Mouse (Mus musculus): ENCODE measurements around the gene Cadm2. TPM values are rescaled to one million over a fixed set of nuclear protein-coding genes. Genes with fewer than 3 reads are reported as not detected.
A peak's percentile ranks its signal among the peaks of the same experiment; 100 is the strongest.

The Cadm2 gene
- polyA plus RNA-seq, 1 experiment from 2014 or later = 65.6 TPM

GRCm38 (mm10) chr16:67613876-67614275 is 6.8 kb downstream of the Cadm2 start:
- ATAC-seq (ENCODE audit: low read depth) = peak; percentile 35; the same call in 1 of the 2 replicates
- H3K36me3 ChIP-seq (ENCODE audit: control insufficient read depth, insufficient read depth, low read length) = no peaks in the 10 kb centered on the region
- H3K4me3 ChIP-seq (ENCODE audit: low read depth, low read length) = no peak overlapping the region
- no peak overlapping the region for H3K27ac ChIP-seq (ENCODE audit: low read depth, low read length)
- H3K9me3 ChIP-seq (ENCODE audit: control insufficient read depth, low read length) = no peaks in the 10 kb centered on the region
- WGBS = 26% methylated on average over 2 of the region's 2 CpGs
- no peak overlapping the region for H3K9ac ChIP-seq (replicated peaks; ENCODE audit: low read depth, low read length)
- no peaks in the 10 kb centered on the region for H3K27me3 ChIP-seq (ENCODE audit: control insufficient read depth, insufficient read depth, low read length)
- no peak overlapping the region for H3K4me2 ChIP-seq (ENCODE audit: low read depth, low read length)
- H3K4me1 ChIP-seq (ENCODE audit: control insufficient read depth, insufficient read depth, low read length) = peaks cover 6% of the 10 kb centered on the region; the same call in 1 of the 2 replicates

GRCm38 (mm10) chr16:67610904-67611681 is 9.6 kb downstream of the Cadm2 start:
- no peak overlapping the region for H3K4me3 ChIP-seq (ENCODE audit: low read depth, low read length)
- H3K27ac ChIP-seq (ENCODE audit: low read depth, low read length) = peak overlapping the region; percentile 31; the same call in 1 of the 2 replicates
- H3K36me3 ChIP-seq (ENCODE audit: control insufficient read depth, insufficient read depth, low read length) = no peaks in the 10 kb centered on the region
- WGBS = 16% methylated on average over 7 of the region's 7 CpGs
- H3K4me2 ChIP-seq (ENCODE audit: low read depth, low read length) = 0 out of 2 replicates have a peak overlapping the region, but pooled peaks have one; percentile 9
- peak; percentile 53; the same call in 1 of the 2 replicates for ATAC-seq (ENCODE audit: low read depth)
- H3K9ac ChIP-seq (replicated peaks; ENCODE audit: low read depth, low read length) = no peak overlapping the region
- no peaks in the 10 kb centered on the region for H3K9me3 ChIP-seq (ENCODE audit: control insufficient read depth, low read length)
- peaks cover 6% of the 10 kb centered on the region; the same call in 1 of the 2 replicates for H3K4me1 ChIP-seq (ENCODE audit: control insufficient read depth, insufficient read depth, low read length)
- H3K27me3 ChIP-seq (ENCODE audit: control insufficient read depth, insufficient read depth, low read length) = no peaks in the 10 kb centered on the region

- H3K4me2 ChIP-seq (ENCODE audit: low read depth, low read length) = no peak overlapping the region
- no peaks in the 10 kb centered on the region for H3K27me3 ChIP-seq (ENCODE audit: control insufficient read depth, insufficient read depth, low read length)
- no peak overlapping the region for H3K4me3 ChIP-seq (ENCODE audit: low read depth, low read length)
- ATAC-seq (ENCODE audit: low read depth) = no peak
- H3K9ac ChIP-seq (replicated peaks; ENCODE audit: low read depth, low read length) = no peak overlapping the region
- H3K4me1 ChIP-seq (ENCODE audit: control insufficient read depth, insufficient read depth, low read length) = peaks cover 6% of the 10 kb centered on the region; the same call in 1 of the 2 replicates
- H3K9me3 ChIP-seq (ENCODE audit: control insufficient read depth, low read length) = no peaks in the 10 kb centered on the region
- no peak overlapping the region for H3K27ac ChIP-seq (ENCODE audit: low read depth, low read length)
- whole genome bisulfite sequencing = 77% methylated on average over 4 of the region's 4 CpGs
- no peaks in the 10 kb centered on the region for H3K36me3 ChIP-seq (ENCODE audit: control insufficient read depth, insufficient read depth, low read length)
Measured at GRCm38 (mm10) chr16:67609116-67609515, 11.6 kb downstream of the Cadm2 start.

GRCm38 (mm10) chr16:67608499-67608898 is 12.2 kb downstream of the Cadm2 start:
- Histone ChIP-seq H3K4me3 (ENCODE audit: low read depth, low read length) (no peak overlapping the region), H3K36me3 (ENCODE audit: control insufficient read depth, insufficient read depth, low read length) (no peaks in the 10 kb centered on the region), H3K4me1 (ENCODE audit: control insufficient read depth, insufficient read depth, low read length) (peaks cover 6% of the 10 kb centered on the region; the same call in 1 of the 2 replicates), H3K9ac (replicated peaks; ENCODE audit: low read depth, low read length) (no peak overlapping the region), H3K27me3 (ENCODE audit: control insufficient read depth, insufficient read depth, low read length) (no peaks in the 10 kb centered on the region), H3K4me2 (ENCODE audit: low read depth, low read length) (no peak overlapping the region), H3K9me3 (ENCODE audit: control insufficient read depth, low read length) (no peaks in the 10 kb centered on the region), H3K27ac (ENCODE audit: low read depth, low read length) (no peak overlapping the region)
- ATAC-seq (ENCODE audit: low read depth) = no peak
- WGBS = 81% methylated on average over 3 of the region's 3 CpGs

- Histone ChIP-seq H3K4me1 (ENCODE audit: control insufficient read depth, insufficient read depth, low read length) (peaks cover 3% of the 10 kb centered on the region; the same call in 1 of the 2 replicates), H3K4me3 (ENCODE audit: low read depth, low read length) (no peak overlapping the region), H3K9me3 (ENCODE audit: control insufficient read depth, low read length) (no peaks in the 10 kb centered on the region), H3K9ac (replicated peaks; ENCODE audit: low read depth, low read length) (no peak overlapping the region), H3K36me3 (ENCODE audit: control insufficient read depth, insufficient read depth, low read length) (no peaks in the 10 kb centered on the region), H3K27me3 (ENCODE audit: control insufficient read depth, insufficient read depth, low read length) (no peaks in the 10 kb centered on the region), H3K27ac (ENCODE audit: low read depth, low read length) (no peak overlapping the region), H3K4me2 (ENCODE audit: low read depth, low read length) (no peak overlapping the region)
- no peak for ATAC-seq (ENCODE audit: low read depth)
- 48% methylated on average over 6 of the region's 6 CpGs for WGBS
Measured at GRCm38 (mm10) chr16:67605661-67606060, 15.0 kb downstream of the Cadm2 start.

GRCm38 (mm10) chr16:67599981-67600380 is 20.7 kb downstream of the Cadm2 start:
- 54% methylated on average over 9 of the region's 9 CpGs for WGBS
- no peaks in the 10 kb centered on the region for H3K9me3 ChIP-seq (ENCODE audit: control insufficient read depth, low read length)
- ATAC-seq (ENCODE audit: low read depth) = no peak

GRCm38 (mm10) chr16:67598841-67599240 is 21.9 kb downstream of the Cadm2 start:
- Histone ChIP-seq H3K9me3 (ENCODE audit: control insufficient read depth, low read length) (no peaks in the 10 kb centered on the region), H3K9ac (replicated peaks; ENCODE audit: low read depth, low read length) (no peak overlapping the region), H3K4me1 (ENCODE audit: control insufficient read depth, insufficient read depth, low read length) (no peaks in the 10 kb centered on the region), H3K36me3 (ENCODE audit: control insufficient read depth, insufficient read depth, low read length) (no peaks in the 10 kb centered on the region), H3K4me2 (ENCODE audit: low read depth, low read length) (no peak overlapping the region), H3K27ac (ENCODE audit: low read depth, low read length) (no peak overlapping the region), H3K27me3 (ENCODE audit: control insufficient read depth, insufficient read depth, low read length) (no peaks in the 10 kb centered on the region), H3K4me3 (ENCODE audit: low read depth, low read length) (no peak overlapping the region)
- 0 out of 2 replicates have a peak, but pooled peaks have one; percentile 41 for ATAC-seq (ENCODE audit: low read depth)
- WGBS = 54% methylated on average over 4 of the region's 4 CpGs

More at GRCm38 (mm10) chr16:67599981-67600380, 20.7 kb downstream of the Cadm2 start:
- H3K9ac ChIP-seq (replicated peaks; ENCODE audit: low read depth, low read length) = no peak overlapping the region
- H3K27me3 ChIP-seq (ENCODE audit: control insufficient read depth, insufficient read depth, low read length) = no peaks in the 10 kb centered on the region
- no peaks in the 10 kb centered on the region for H3K36me3 ChIP-seq (ENCODE audit: control insufficient read depth, insufficient read depth, low read length)
- no peak overlapping the region for H3K4me2 ChIP-seq (ENCODE audit: low read depth, low read length)
- no peak overlapping the region for H3K4me3 ChIP-seq (ENCODE audit: low read depth, low read length)
- H3K4me1 ChIP-seq (ENCODE audit: control insufficient read depth, insufficient read depth, low read length) = no peaks in the 10 kb centered on the region
- no peak overlapping the region for H3K27ac ChIP-seq (ENCODE audit: low read depth, low read length)

- Histone ChIP-seq H3K27ac (ENCODE audit: low read depth, low read length) (no peak overlapping the region), H3K27me3 (ENCODE audit: control insufficient read depth, insufficient read depth, low read length) (no peaks in the 10 kb centered on the region), H3K9ac (replicated peaks; ENCODE audit: low read depth, low read length) (no peak overlapping the region), H3K4me2 (ENCODE audit: low read depth, low read length) (no peak overlapping the region), H3K36me3 (ENCODE audit: control insufficient read depth, insufficient read depth, low read length) (no peaks in the 10 kb centered on the region), H3K4me3 (ENCODE audit: low read depth, low read length) (no peak overlapping the region), H3K4me1 (ENCODE audit: control insufficient read depth, insufficient read depth, low read length) (no peaks in the 10 kb centered on the region), H3K9me3 (ENCODE audit: control insufficient read depth, low read length) (no peaks in the 10 kb centered on the region)
- ATAC-seq (ENCODE audit: low read depth) = no peak
- 76% methylated on average over 6 of the region's 6 CpGs for WGBS
Measured at GRCm38 (mm10) chr16:67591015-67591414, 29.7 kb downstream of the Cadm2 start.

GRCm38 (mm10) chr16:67578842-67579517 is 41.7 kb downstream of the Cadm2 start:
- no peak overlapping the region for H3K4me3 ChIP-seq (ENCODE audit: low read depth, low read length)

More at GRCm38 (mm10) chr16:67578842-67579517, 41.7 kb downstream of the Cadm2 start:
- H3K27ac ChIP-seq (ENCODE audit: low read depth, low read length) = no peak overlapping the region
- ATAC-seq (ENCODE audit: low read depth) = no peak
- H3K4me1 ChIP-seq (ENCODE audit: control insufficient read depth, insufficient read depth, low read length) = no peaks in the 10 kb centered on the region
- no peak overlapping the region for H3K4me2 ChIP-seq (ENCODE audit: low read depth, low read length)
- H3K36me3 ChIP-seq (ENCODE audit: control insufficient read depth, insufficient read depth, low read length) = no peaks in the 10 kb centered on the region
- WGBS = 87% methylated on average over 11 of the region's 11 CpGs
- no peaks in the 10 kb centered on the region for H3K27me3 ChIP-seq (ENCODE audit: control insufficient read depth, insufficient read depth, low read length)
- no peak overlapping the region for H3K9ac ChIP-seq (replicated peaks; ENCODE audit: low read depth, low read length)
- H3K9me3 ChIP-seq (ENCODE audit: control insufficient read depth, low read length) = no peaks in the 10 kb centered on the region

Data from neural tube, embryonic 14.5 days (tissue).